Mouse (Mus musculus): Measurements from ENCODE around the gene Tnrc6b.

GRCm38 (mm10) chr15:80844262-80844661 lies 133.1 kb downstream of the Tnrc6b start:
- no peak for TF ChIP-seq CTCF (IDR thresholded peaks at IDR 0.05; ENCODE audit: low read depth)
- TF ChIP-seq EP300 (IDR thresholded peaks at IDR 0.05; ENCODE audit: low read depth) = no peak
